Mouse (Mus musculus) left cerebral cortex, adult 18-20 months (tissue): ENCODE measurements around the gene Lsg1. TPM values are rescaled to one million over a fixed set of nuclear protein-coding genes. Genes with fewer than 3 reads are reported as not detected.

Experiments used
- DNase-seq, 2 experiments: peaks; one replicate each; pipeline ENCODE4 v3.0.0; 2021 to 2022; ENCODE audit warnings: low spot score in 2 of 2, mixed read lengths in 1 of 2
- total RNA-seq, 2 experiments: library from RNA; stranded (reverse); gene quantifications; 2 replicates each; pipeline ENCODE4 v1.2.3; 2021

Gene Lsg1
- total RNA-seq, 2 experiments from 2014 or later = 18.3 to 21.1 TPM

DNA sequence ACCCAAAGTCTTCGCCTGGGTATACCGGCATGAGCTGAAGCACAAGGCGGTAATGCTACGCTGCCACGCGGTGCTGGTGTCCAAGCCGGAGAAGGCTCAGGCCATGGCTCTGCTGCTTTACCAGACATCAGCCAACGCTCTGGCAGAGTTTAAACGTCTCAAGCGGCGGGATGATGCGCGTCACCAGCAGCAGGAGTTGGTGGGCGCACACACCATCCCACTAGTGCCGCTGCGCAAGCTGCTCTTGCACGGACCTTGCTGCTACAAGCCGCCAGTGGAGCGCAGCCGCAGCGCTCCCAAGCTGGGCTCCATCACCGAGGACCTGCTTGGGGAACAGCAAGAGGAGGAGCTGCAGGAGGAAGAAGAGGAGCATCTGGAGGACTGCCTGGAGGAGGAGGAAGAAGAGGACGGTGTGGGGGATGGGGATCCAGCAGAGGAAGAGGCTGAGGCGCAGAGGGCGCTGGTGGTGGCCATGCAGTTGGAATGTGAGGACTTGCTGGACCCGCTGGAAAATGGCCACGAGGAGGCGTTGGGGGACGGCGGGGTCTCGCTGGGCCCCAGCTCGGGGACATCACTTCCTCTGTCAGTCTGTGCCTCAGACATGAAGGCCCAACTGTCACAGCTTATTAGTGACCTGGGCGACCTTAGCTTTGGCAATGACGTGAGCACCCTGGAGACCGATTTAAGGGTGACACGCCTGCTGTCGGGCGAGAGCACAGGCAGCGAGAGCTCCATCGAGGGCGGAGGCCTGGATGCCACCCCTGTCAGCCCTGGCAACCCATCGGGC lies 13.8 kb upstream of the Lsg1 start:
- DNase-seq = peak; percentile 63 to 70

DNA sequence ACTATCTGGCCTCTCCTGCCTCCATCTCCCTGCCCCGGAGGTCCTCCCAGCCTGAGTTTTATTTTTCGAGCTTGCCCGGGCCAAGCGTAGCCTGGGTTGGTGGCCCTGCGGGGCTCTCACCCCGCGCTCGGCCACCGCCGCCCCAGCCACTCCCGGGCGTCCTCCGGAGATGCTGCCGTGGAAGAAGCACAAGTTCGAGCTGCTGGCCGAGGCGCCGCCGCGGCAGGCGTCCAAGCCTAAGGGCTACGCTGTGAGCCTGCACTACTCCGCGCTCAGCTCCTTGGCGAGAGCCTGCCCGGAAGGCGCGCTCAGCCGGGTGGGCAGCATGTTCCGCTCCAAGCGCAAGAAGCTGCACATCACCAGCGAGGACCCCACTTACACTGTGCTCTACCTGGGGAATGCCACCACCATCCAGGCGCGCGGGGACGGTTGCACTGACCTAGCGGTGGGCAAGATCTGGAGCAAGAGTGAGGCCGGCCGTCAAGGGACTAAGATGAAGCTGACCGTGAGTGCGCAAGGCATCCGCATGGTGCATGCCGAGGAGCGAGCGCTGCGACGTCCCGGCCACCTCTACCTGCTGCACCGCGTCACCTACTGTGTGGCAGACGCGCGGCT lies 13.1 kb upstream of the Lsg1 start:
- peak; percentile 41 to 55 for DNase-seq

DNA sequence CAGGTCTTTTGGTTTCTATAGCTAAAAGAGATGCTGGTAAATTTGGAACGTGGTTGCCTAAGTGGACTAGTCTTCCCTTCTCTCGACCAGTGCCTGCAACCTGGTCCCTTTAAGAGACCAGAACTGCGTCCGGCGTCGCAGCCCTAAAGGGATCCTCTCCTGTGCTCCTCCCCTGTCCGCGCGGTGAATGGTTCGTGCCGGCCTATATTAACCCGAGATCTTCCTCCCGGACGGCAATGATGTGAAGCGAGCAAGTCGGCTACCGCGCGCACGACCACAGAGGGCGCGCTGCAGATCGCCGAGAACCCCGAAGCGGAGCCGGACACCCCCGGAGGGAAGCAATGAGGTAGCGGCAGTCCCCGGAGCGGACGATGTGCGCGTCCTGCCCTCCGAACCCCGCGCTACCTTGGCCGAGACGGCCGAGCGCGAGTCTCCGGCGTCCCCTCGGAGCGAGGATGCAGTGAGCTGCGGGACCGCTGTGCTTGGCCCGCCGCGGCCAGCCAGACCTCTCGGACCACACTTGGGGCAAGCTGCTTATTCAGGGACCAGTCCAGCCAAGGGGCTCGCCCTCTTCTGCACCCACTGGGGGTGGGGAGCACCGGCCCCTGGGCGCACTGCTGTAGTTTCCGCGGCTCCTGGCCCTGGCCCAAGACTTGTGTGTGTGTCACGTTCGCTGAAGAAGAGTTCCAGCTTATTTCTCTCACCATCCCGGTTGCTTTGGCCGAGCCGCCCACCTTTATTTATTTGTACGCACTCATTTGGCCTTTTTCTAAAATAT lies 12.3 kb upstream of the Lsg1 start, which contains the start of gene Fam43a:
Gene Fam43a, plus strand, starts transcription at position 233 of the 778 bp plus-strand sequence.
- peak; percentile 82 to 88 for DNase-seq

DNA sequence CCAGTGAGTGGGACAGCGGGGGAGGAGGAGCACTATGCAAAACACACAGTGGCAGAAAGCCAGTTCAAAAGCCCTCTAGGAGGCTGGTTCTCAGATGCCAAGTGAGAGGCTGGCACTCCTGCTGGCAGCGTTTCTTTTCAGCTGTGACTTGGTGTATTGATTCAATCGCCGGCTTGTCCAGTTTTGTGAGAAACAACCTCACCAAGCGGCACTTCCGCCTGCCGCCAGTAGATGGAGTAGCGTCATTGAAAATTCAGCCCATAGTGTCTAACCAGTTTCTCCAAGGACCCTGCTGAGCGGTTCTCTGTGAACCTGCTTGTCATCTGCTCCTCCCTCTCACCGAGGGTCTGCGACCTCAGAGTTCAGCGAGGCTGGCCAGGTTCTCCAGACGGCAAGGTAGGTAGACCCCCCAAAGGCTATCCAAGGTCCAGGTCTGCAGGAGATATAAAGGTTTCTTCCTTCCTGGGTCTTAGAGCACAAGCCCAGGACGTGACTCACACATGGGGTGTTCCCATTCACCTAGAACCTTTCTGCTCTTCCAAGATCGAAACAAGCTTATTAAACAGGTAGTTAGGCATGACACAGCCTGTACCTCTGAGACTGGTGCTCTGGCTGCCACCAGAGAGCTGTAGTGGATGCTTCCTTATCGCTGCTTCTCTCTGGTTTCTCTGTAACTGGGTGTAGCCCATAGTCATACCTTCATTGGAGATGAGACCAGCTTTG lies 9.7 kb upstream of the Lsg1 start:
- DNase-seq = peak; percentile 92 to 94

DNA sequence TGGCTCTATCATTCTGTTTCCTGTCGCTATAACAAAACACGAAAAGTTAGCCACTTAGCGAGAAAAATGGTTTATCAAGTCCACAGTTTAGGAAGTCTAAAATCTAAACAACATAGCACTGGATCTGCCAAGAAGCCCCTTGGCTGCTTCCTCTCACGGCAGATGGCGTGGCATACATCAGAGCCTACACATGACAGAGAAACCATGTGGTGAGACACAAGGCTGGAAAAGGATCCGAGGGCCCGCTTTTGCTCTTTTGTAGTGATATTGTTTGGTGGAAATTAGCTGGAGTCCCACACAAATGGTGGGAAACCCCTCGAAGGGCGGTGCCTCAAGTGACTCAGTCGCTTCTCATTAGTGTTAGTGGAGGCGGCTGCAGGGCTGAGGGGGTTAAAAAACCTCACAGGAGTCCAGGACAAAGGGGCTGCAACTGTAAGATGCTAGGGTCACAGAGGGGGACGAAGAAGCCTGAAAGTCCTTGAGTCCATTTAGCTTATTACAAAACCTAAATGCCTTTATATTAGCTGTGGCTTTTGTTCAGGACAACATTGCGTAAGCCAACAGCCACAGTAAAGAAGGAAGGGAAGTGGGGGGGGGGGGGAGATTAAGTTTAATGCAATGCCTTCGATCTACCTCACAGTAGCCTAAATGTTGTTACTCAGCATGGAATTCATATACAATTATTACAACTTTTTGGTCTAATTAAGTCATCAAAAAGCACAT lies 8.6 kb upstream of the Lsg1 start:
- no peak for DNase-seq

- no peak for DNase-seq
Observed at GRCm38 (mm10) chr16:30595356-30595755, 8.0 kb upstream of the Lsg1 start.

DNA sequence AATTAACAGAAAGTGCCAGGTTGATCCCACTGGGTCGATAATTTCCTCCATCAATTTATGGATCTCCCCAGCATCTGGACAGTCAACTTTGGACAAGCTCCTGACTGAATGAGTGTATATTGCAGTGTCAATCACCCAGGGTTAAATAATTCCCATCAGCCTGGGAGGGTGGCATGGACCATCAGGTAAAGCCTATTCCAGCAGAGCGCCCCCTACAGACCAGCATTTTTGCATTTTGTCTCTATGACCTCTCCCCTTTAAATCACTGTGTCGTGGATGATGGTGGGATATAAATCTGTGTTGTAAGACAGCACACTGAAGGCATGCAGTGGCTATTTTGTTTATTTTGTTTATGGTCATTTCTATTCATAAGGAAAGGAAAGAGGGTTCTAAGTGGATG lies 4.6 kb upstream of the Lsg1 start:
- no peak for DNase-seq

- DNase-seq = no peak
Observed at GRCm38 (mm10) chr16:30590264-30591209, 3.1 kb upstream of the Lsg1 start.

- no peak for DNase-seq
Observed at GRCm38 (mm10) chr16:30586935-30587493, 378 bp downstream of the Lsg1 start.

- no peak for DNase-seq
Observed at GRCm38 (mm10) chr16:30580765-30581164, 6.6 kb downstream of the Lsg1 start.

DNA sequence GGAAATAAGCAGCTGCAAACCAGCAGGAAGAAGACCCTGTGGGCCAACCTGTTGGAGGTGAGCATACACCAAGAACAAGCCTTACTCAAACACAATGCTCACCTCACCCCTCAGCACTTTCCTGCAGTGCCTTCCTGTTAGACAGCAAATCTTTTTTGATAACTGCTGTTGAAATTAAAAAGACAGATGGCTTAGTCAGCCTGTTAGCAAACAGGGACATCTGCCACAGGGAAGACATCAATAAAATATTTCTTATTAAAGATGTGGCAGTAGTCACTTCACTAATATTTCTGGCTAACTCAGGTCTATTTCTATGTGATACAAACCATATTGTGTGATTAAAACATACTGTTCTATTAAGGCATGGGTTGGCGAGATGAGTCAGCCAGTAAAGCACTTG lies 11.0 kb downstream of the Lsg1 start:
- no peak for DNase-seq

DNA sequence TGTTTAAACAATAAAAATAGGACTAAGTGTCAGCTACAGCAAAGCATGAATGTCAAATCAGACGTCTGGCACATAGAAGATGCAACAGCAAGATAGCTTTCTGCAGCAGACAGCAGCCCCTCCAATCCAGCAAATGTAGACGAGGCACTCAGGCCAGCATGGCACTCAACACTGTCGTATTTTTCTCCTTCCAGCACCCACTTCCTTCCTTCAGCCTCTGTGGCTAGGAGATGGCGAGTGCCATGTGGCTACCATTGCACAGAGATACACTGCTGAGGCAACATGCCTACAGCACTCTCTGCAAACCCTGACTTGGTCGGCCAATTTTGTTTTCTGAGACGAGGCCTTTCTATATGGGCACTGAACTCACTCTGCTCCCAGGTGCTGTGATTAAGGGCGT lies 11.6 kb downstream of the Lsg1 start:
- DNase-seq = no peak

- no peak for DNase-seq
Observed at GRCm38 (mm10) chr16:30572239-30572638, 15.2 kb downstream of the Lsg1 start.

- DNase-seq = no peak
Observed at GRCm38 (mm10) chr16:30571378-30571777, 16.0 kb downstream of the Lsg1 start.

GRCm38 (mm10) chr16:30570173-30570572 lies 17.2 kb downstream of the Lsg1 start:
- no peak for DNase-seq

- no peak for DNase-seq
Observed at GRCm38 (mm10) chr16:30565631-30566030, 21.8 kb downstream of the Lsg1 start.

DNA sequence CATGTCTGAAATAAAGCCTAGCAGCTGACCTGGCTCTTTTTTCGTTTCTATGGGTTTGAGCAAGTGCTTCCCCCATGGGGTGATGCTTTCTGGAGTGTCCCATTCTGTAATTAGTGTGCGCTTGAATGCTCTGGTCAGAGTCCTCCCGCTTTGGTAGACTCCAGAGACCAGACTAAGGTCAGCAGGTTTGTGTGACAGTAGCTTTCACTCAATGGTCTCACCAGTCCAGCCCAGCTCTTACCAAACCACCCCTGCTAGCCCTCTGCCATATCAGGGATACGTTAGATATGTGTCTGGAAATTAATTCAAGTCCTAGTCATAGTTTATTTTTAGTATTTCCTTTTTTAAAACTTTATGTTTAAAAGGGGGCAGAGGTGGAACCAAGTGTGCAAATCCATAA lies 26.8 kb downstream of the Lsg1 start:
- no peak for DNase-seq

GRCm38 (mm10) chr16:30559312-30559992 lies 27.9 kb downstream of the Lsg1 start:
- DNase-seq = no peak

DNA sequence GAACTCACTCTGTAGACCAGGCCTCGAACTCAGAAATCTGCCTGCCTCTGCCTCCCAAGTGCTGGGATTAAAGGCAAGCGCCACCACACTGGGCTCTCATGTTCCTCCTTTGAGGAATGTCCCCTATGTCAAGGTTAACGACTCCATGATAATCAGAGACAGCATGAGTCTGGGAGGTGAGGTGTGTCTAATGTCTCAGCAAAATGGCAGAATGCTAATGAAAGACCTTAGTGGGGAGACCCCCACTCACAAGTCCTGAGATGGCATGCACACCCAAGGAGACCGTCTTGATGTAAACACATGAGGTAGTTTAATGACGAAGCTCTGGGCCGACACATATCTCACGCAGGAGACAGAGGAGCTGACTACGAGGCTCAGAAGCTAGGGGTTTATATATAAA lies 33.3 kb downstream of the Lsg1 start:
- DNase-seq = no peak
